Mouse (Mus musculus): ENCODE results near the gene Col8a1. TPM values are rescaled to one million over a fixed set of nuclear protein-coding genes. Genes with fewer than 3 reads are reported as not detected.

Col8a1 gene
- polyA plus RNA-seq, 1 experiment from 2014 or later: 1.1 TPM

- Histone ChIP-seq H3K4me1 (replicated peaks; ENCODE audit: control insufficient read depth, insufficient read depth, low read length) (peaks cover 4% of the 10 kb centered on the region; the same call in 1 of the 2 replicates), H3K27me3 (ENCODE audit: control insufficient read depth, insufficient read depth, low read length) (0 out of 2 replicates have a peak, but pooled peaks cover 2% of the 10 kb centered on the region), H3K9ac (ENCODE audit: low read length) (no peak overlapping the region), H3K36me3 (ENCODE audit: control insufficient read depth, insufficient read depth, low read length) (no peaks in the 10 kb centered on the region), H3K4me3 (ENCODE audit: low read depth, low read length) (no peak overlapping the region), H3K9me3 (ENCODE audit: control insufficient read depth, low read length) (no peaks in the 10 kb centered on the region), H3K4me2 (ENCODE audit: low read depth, low read length, severe bottlenecking) (no peak overlapping the region), H3K27ac (ENCODE audit: low read depth, low read length) (no peak overlapping the region)
- DNase-seq (ENCODE audit: low spot score) (no peak), ATAC-seq (replicated peaks; ENCODE audit: low FRiP score) (no peak)
- 56% methylated on average over 10 of the region's 10 CpGs for WGBS
These were observed 827 bp downstream of the Col8a1 start for GRCm38 (mm10) chr16:57753539-57754280.

- Histone ChIP-seq H3K4me1 (replicated peaks; ENCODE audit: control insufficient read depth, insufficient read depth, low read length) (peaks cover 4% of the 10 kb centered on the region; the same call in 1 of the 2 replicates), H3K4me2 (ENCODE audit: low read depth, low read length, severe bottlenecking) (no peak overlapping the region), H3K27ac (ENCODE audit: low read depth, low read length) (no peak overlapping the region), H3K36me3 (ENCODE audit: control insufficient read depth, insufficient read depth, low read length) (no peaks in the 10 kb centered on the region), H3K27me3 (ENCODE audit: control insufficient read depth, insufficient read depth, low read length) (no peaks in the 10 kb centered on the region), H3K9me3 (ENCODE audit: control insufficient read depth, low read length) (no peaks in the 10 kb centered on the region), H3K4me3 (ENCODE audit: low read depth, low read length) (no peak overlapping the region), H3K9ac (ENCODE audit: low read length) (no peak overlapping the region)
- ATAC-seq (replicated peaks; ENCODE audit: low FRiP score): no peak
- no peak for DNase-seq (ENCODE audit: low spot score)
- 59% methylated on average over 2 of the region's 2 CpGs for WGBS
These were observed 4.0 kb downstream of the Col8a1 start for GRCm38 (mm10) chr16:57750549-57750948.

GRCm38 (mm10) chr16:57748093-57748492 is 6.4 kb downstream of the Col8a1 start:
- DNase-seq (ENCODE audit: low spot score) (no peak), ATAC-seq (replicated peaks; ENCODE audit: low FRiP score) (no peak)
- Histone ChIP-seq H3K4me1 (replicated peaks; ENCODE audit: control insufficient read depth, insufficient read depth, low read length) (no peaks in the 10 kb centered on the region), H3K4me2 (ENCODE audit: low read depth, low read length, severe bottlenecking) (no peak overlapping the region), H3K36me3 (ENCODE audit: control insufficient read depth, insufficient read depth, low read length) (no peaks in the 10 kb centered on the region), H3K4me3 (ENCODE audit: low read depth, low read length) (no peak overlapping the region), H3K27ac (ENCODE audit: low read depth, low read length) (no peak overlapping the region), H3K27me3 (ENCODE audit: control insufficient read depth, insufficient read depth, low read length) (no peaks in the 10 kb centered on the region), H3K9ac (ENCODE audit: low read length) (no peak overlapping the region), H3K9me3 (ENCODE audit: control insufficient read depth, low read length) (no peaks in the 10 kb centered on the region)
- 78% methylated on average over 3 of the region's 3 CpGs for WGBS

- no peaks in the 10 kb centered on the region for H3K4me1 ChIP-seq (replicated peaks; ENCODE audit: control insufficient read depth, insufficient read depth, low read length)
- H3K4me3 ChIP-seq (ENCODE audit: low read depth, low read length): no peak overlapping the region
- 90% methylated on average over 2 of the region's 2 CpGs for WGBS
- no peak for DNase-seq (ENCODE audit: low spot score)
- no peak overlapping the region for H3K9ac ChIP-seq (ENCODE audit: low read length)
- no peak for ATAC-seq (replicated peaks; ENCODE audit: low FRiP score)
- H3K4me2 ChIP-seq (ENCODE audit: low read depth, low read length, severe bottlenecking): no peak overlapping the region
- H3K9me3 ChIP-seq (ENCODE audit: control insufficient read depth, low read length): no peaks in the 10 kb centered on the region
- H3K27ac ChIP-seq (ENCODE audit: low read depth, low read length): no peak overlapping the region
- no peaks in the 10 kb centered on the region for H3K36me3 ChIP-seq (ENCODE audit: control insufficient read depth, insufficient read depth, low read length)
- no peaks in the 10 kb centered on the region for H3K27me3 ChIP-seq (ENCODE audit: control insufficient read depth, insufficient read depth, low read length)
These were observed 7.0 kb downstream of the Col8a1 start for GRCm38 (mm10) chr16:57747357-57748056.

- Histone ChIP-seq H3K4me2 (ENCODE audit: low read depth, low read length, severe bottlenecking) (no peak overlapping the region), H3K9me3 (ENCODE audit: control insufficient read depth, low read length) (no peaks in the 10 kb centered on the region), H3K4me3 (ENCODE audit: low read depth, low read length) (no peak overlapping the region), H3K9ac (ENCODE audit: low read length) (no peak overlapping the region), H3K4me1 (replicated peaks; ENCODE audit: control insufficient read depth, insufficient read depth, low read length) (no peaks in the 10 kb centered on the region), H3K36me3 (ENCODE audit: control insufficient read depth, insufficient read depth, low read length) (no peaks in the 10 kb centered on the region), H3K27ac (ENCODE audit: low read depth, low read length) (no peak overlapping the region), H3K27me3 (ENCODE audit: control insufficient read depth, insufficient read depth, low read length) (no peaks in the 10 kb centered on the region)
- no peak for DNase-seq (ENCODE audit: low spot score)
- no peak for ATAC-seq (replicated peaks; ENCODE audit: low FRiP score)
- 96% methylated on average over 3 of the region's 3 CpGs for WGBS
These were observed 14.4 kb downstream of the Col8a1 start for GRCm38 (mm10) chr16:57740169-57740568.

- H3K27me3 ChIP-seq (ENCODE audit: control insufficient read depth, insufficient read depth, low read length): no peaks in the 10 kb centered on the region
- H3K36me3 ChIP-seq (ENCODE audit: control insufficient read depth, insufficient read depth, low read length): no peaks in the 10 kb centered on the region
- ATAC-seq (replicated peaks; ENCODE audit: low FRiP score): no peak
- no peak overlapping the region for H3K4me2 ChIP-seq (ENCODE audit: low read depth, low read length, severe bottlenecking)
- H3K4me1 ChIP-seq (replicated peaks; ENCODE audit: control insufficient read depth, insufficient read depth, low read length): no peaks in the 10 kb centered on the region
- H3K9ac ChIP-seq (ENCODE audit: low read length): no peak overlapping the region
- H3K9me3 ChIP-seq (ENCODE audit: control insufficient read depth, low read length): no peaks in the 10 kb centered on the region
- H3K4me3 ChIP-seq (ENCODE audit: low read depth, low read length): no peak overlapping the region
- H3K27ac ChIP-seq (ENCODE audit: low read depth, low read length): no peak overlapping the region
- no peak for DNase-seq (ENCODE audit: low spot score)
- WGBS: 92% methylated on average over 2 of the region's 2 CpGs
These were observed 19.6 kb downstream of the Col8a1 start for GRCm38 (mm10) chr16:57734942-57735341.

- 75% methylated on average over 1 of the region's 1 CpGs for WGBS
- no peak for DNase-seq (ENCODE audit: low spot score)
These were observed 21.0 kb downstream of the Col8a1 start for GRCm38 (mm10) chr16:57733545-57733944.

GRCm38 (mm10) chr16:57733139-57733538 is 21.4 kb downstream of the Col8a1 start:
- Histone ChIP-seq H3K4me1 (replicated peaks; ENCODE audit: control insufficient read depth, insufficient read depth, low read length) (no peaks in the 10 kb centered on the region), H3K27ac (ENCODE audit: low read depth, low read length) (no peak overlapping the region), H3K4me3 (ENCODE audit: low read depth, low read length) (no peak overlapping the region), H3K9me3 (ENCODE audit: control insufficient read depth, low read length) (no peaks in the 10 kb centered on the region), H3K9ac (ENCODE audit: low read length) (no peak overlapping the region), H3K4me2 (ENCODE audit: low read depth, low read length, severe bottlenecking) (no peak overlapping the region), H3K27me3 (ENCODE audit: control insufficient read depth, insufficient read depth, low read length) (no peaks in the 10 kb centered on the region), H3K36me3 (ENCODE audit: control insufficient read depth, insufficient read depth, low read length) (no peaks in the 10 kb centered on the region)
- DNase-seq (ENCODE audit: low spot score) (no peak), ATAC-seq (replicated peaks; ENCODE audit: low FRiP score) (no peak)
- 89% methylated on average over 3 of the region's 3 CpGs for whole genome bisulfite sequencing

More at GRCm38 (mm10) chr16:57733545-57733944, 21.0 kb downstream of the Col8a1 start:
- H3K4me1 ChIP-seq (replicated peaks; ENCODE audit: control insufficient read depth, insufficient read depth, low read length): no peaks in the 10 kb centered on the region
- no peaks in the 10 kb centered on the region for H3K27me3 ChIP-seq (ENCODE audit: control insufficient read depth, insufficient read depth, low read length)
- H3K4me3 ChIP-seq (ENCODE audit: low read depth, low read length): no peak overlapping the region
- no peaks in the 10 kb centered on the region for H3K36me3 ChIP-seq (ENCODE audit: control insufficient read depth, insufficient read depth, low read length)
- H3K9ac ChIP-seq (ENCODE audit: low read length): no peak overlapping the region
- no peak overlapping the region for H3K27ac ChIP-seq (ENCODE audit: low read depth, low read length)
- H3K4me2 ChIP-seq (ENCODE audit: low read depth, low read length, severe bottlenecking): no peak overlapping the region
- H3K9me3 ChIP-seq (ENCODE audit: control insufficient read depth, low read length): no peaks in the 10 kb centered on the region
- no peak for ATAC-seq (replicated peaks; ENCODE audit: low FRiP score)

Measured in forebrain, embryonic 11.5 days (tissue).